Mouse (Mus musculus) limb, embryonic 10.5 days (tissue): Measurements from ENCODE around the gene Srsf2. TPM values are rescaled to one million over a fixed set of nuclear protein-coding genes. Genes with fewer than 3 reads are reported as not detected.
A peak's percentile ranks its signal among the peaks of the same experiment; 100 is the strongest.

ENCODE experiments used
- DNase-seq: peaks from one replicate; pipeline ENCODE4 v3.0.0-alpha.2; 2017; ENCODE audit warnings: low spot score
- H3K27ac ChIP-seq: fragments of 300-500 bp; sonication (generic); 2 replicates; pipeline ENCODE4 v1.5.1; 2016; ENCODE audit warnings: mild to moderate bottlenecking
- H3K27me3 ChIP-seq: fragments of 300-500 bp; sonication (generic); 2 replicates; pipeline ENCODE4 v1.6.1; 2016; ENCODE audit warnings: low read depth, mild to moderate bottlenecking; ENCODE audit not compliant: poor library complexity, severe bottlenecking
- H3K36me3 ChIP-seq: fragments of 300-500 bp; sonication (generic); 2 replicates; pipeline ENCODE4 v1.6.1; 2016; ENCODE audit warnings: mild to moderate bottlenecking, moderate library complexity
- H3K4me1 ChIP-seq: fragments of 300-500 bp; sonication (generic); 2 replicates; pipeline ENCODE4 v1.6.1; 2016
- H3K4me3 ChIP-seq: fragments of 300-500 bp; sonication (generic); 2 replicates; pipeline ENCODE4 v1.5.1; 2016; ENCODE audit warnings: mild to moderate bottlenecking, moderate library complexity
- H3K9me3 ChIP-seq: fragments of 300-500 bp; sonication (generic); replicated peaks from 2 replicates; pipeline ENCODE4 v1.6.1; 2016; ENCODE audit warnings: mild to moderate bottlenecking
- WGBS: fragments of 180-500 bp; shearing (Covaris S2); methylation state at CpG from one replicate; pipeline ENCODE4 v1.1.7; 2016; 5-methylcytosine and 5-hydroxymethylcytosine counted together
- polyA plus RNA-seq: library from polyadenylated mRNA; unstranded; fragments of >200 nt; fragmentation: Nextera tagmentation; extraction: Ambion mirVana; gene quantifications from 2 replicates; pipeline ENCODE4 v1.2.1, GENCODE M21; 2016

The Srsf2 gene
- polyA plus RNA-seq, 1 experiment from 2014 or later: 925 TPM

DNA sequence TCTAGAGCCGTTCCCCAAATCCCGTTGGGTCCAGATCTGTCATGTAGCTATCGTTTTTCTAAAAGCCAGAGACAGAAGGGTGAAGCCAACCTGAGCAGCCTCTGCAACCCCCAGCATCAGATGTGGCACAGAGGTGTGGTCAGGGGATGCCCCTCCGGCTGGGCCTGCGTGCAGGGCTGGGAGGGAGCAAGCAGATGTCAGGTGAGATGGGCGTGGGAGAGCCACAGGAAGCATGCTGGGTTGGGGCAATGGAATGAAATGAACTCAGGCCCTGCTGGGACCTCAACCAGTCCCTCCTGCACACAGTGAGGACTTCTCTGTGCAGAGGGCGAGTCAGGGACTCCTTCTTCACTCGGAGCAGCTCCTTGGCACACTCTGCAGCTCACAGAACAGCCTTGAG is 43.4 kb downstream of the Srsf2 start:
- peaks cover 53% of the 10 kb centered on the region for H3K4me1 ChIP-seq
- 0 out of 2 replicates have a peak overlapping the region, but pooled peaks have one; percentile 40 for H3K27ac ChIP-seq
- no peak for DNase-seq
- H3K9me3 ChIP-seq: no peaks in the 10 kb centered on the region
- WGBS: 78% methylated on average over 8 of the region's 8 CpGs
- H3K36me3 ChIP-seq: no peaks in the 10 kb centered on the region
- no peak overlapping the region for H3K4me3 ChIP-seq
- H3K27me3 ChIP-seq: peaks cover 20% of the 10 kb centered on the region

DNA sequence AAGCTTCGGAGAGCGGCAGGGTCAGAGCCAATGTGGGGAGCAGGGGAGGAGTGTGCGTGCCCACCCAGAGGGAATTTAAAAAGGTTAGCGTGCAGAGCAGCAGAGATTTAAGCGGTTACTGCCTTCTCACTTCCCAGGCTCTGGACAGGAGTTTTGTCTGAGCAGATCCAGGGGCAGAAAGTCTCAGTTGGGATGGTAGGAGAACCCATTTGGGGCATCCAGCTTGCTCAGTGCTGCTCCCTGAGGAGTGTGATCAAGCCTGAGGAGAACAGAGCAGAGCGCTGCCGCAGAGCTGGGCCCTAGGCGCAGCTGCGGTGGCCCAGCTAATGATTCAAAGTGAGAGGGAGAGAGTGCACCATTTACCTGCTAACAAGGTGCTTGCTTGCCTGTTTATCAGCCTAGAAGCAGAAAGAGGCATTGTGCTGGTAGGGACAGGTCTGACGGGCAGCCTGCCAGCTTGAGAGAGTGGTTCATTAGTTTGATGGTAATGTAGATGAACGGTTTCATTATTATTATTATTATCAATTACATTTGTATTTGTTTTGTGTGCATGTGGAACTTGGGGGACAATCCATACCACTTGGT is 44.0 kb downstream of the Srsf2 start:
- no peak overlapping the region for H3K4me3 ChIP-seq
- DNase-seq: no peak
- H3K27me3 ChIP-seq: peaks cover 20% of the 10 kb centered on the region
- H3K27ac ChIP-seq: no peak overlapping the region
- no peaks in the 10 kb centered on the region for H3K9me3 ChIP-seq
- WGBS: 75% methylated on average over 11 of the region's 11 CpGs
- peaks cover 47% of the 10 kb centered on the region for H3K4me1 ChIP-seq
- H3K36me3 ChIP-seq: no peaks in the 10 kb centered on the region

DNA sequence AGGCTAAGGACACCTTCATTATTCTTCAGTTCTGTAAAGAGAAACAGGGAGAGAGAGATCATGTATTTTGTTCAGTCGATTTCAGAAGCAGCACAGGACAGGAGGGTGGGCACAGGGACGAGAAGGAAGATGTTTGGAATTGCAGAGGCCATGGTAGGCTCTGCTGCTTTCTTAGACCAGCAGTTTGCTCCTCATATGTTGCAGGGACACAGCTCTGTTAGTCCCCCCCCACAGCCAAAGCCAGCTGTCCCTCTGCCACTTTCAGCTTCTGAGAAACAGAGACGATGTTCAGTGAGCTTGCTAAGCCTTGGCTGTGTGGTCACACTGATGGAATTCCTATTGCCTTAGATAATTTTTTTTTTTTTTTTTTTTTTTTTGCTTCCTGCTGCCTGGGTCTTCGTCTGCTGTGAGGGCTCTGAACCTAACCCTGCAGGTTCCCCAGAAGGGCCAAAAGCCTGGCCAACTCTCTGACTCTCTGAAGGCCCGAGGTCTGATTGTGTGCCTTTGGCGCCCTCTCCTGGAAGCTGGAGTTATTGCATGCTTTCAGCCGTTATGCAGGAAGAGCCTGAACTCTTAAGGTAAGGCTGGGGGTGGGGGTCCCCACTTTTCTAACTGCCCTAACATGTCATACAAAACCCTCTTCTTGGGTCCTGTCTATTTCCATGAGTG is 44.8 kb downstream of the Srsf2 start:
- H3K4me3 ChIP-seq: no peak overlapping the region
- no peaks in the 10 kb centered on the region for H3K36me3 ChIP-seq
- no peaks in the 10 kb centered on the region for H3K9me3 ChIP-seq
- peaks cover 39% of the 10 kb centered on the region for H3K4me1 ChIP-seq
- peaks cover 20% of the 10 kb centered on the region for H3K27me3 ChIP-seq
- peak overlapping the region; percentile 61; the same call in 1 of the 2 replicates for H3K27ac ChIP-seq
- peak; percentile 90 for DNase-seq
- WGBS: 32% methylated on average over 7 of the region's 7 CpGs

DNA sequence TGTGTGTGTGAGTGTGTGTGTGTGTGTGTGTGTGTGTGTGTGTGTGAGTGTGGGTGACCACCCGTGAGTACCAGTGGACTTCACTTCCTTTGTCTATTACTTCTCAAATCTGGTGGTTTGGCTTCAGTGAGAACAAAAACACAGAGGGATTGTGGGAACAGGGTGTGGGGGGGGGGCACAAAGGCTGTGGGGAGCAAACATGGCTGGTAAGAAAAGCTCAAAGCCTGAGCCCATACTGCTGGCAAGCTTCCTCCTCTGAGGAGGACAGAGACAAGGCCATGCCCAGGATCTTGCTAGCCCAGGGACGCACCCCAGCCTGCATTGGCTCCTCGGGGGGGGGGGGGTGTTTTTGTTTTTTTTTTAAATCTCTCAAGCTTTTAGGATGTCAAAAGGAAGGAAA is 45.4 kb downstream of the Srsf2 start:
- Histone ChIP-seq H3K9me3 (no peaks in the 10 kb centered on the region), H3K27me3 (peaks cover 20% of the 10 kb centered on the region), H3K36me3 (no peaks in the 10 kb centered on the region), H3K27ac (peak overlapping the region; percentile 61), H3K4me3 (no peak overlapping the region), H3K4me1 (peaks cover 33% of the 10 kb centered on the region)
- WGBS: 96% methylated on average over 3 of the region's 3 CpGs
- no peak for DNase-seq

DNA sequence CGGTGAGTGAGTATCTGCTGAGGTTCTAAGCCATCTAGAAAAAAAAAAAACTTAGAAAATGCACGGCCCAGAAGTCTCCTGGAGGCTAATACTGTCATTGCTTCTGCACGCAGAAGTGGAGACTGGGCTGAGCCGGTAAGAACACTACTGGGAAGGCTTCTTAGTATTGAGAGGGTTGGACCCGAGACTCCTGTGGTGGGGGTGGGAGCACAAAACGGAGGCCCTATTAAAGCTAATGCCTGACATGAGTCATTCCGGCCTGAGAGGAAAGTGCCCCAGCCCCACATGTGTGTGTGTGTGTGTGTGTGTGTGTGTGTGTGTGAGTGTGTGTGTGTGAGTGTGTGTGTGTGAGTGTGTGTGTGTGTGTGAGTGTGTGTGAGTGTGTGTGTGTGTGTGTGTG is 45.8 kb downstream of the Srsf2 start:
- Histone ChIP-seq H3K36me3 (no peaks in the 10 kb centered on the region), H3K4me3 (no peak overlapping the region), H3K9me3 (no peaks in the 10 kb centered on the region), H3K27ac (no peak overlapping the region), H3K27me3 (peaks cover 20% of the 10 kb centered on the region), H3K4me1 (peaks cover 29% of the 10 kb centered on the region)
- no peak for DNase-seq
- WGBS: 76% methylated on average over 7 of the region's 7 CpGs

DNA sequence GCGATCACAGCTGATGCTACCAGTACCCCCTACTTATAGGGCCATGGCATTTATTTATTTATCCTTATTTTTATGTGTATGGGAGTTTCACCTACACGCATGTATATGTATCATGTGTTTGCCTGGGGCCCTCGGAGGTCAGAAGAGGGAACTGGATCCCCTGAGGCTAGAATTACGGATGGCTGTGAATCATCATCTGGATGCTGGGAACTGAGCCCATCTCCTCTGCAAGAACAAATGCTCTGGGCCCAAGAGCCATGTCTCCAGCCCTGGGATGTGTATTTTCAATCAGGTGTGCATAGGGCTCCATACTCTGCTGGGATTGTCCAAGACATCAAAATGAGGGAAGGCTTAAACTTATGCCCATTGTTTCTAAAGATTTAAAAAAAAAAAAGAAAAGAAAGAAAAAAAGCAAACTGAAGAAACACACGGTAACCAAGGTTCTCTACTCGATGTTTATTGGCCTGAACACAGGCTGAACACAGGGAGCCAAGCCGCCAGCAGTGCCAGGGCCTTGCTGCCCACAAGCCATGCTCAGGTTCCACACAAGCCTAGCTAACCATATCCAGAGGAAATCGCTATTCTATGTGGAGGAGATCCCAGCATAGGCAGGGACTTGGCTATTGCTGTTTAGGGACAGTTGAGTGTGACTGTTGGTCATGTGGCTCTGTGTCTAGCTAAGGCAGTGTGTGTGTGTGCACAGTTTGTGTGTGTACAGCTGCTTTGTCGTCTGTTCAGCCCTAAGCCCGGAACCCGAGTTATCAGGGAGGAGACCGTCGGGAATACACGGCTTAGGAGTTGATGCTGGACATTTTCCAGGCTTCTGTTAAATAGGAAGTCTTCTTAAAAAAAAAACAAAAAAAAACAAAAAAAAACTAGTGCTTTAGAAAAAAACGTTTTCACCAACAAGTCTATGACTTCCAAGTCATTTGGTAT is 46.5 kb downstream of the Srsf2 start:
- DNase-seq: no peak
- Histone ChIP-seq H3K4me1 (peaks cover 22% of the 10 kb centered on the region), H3K9me3 (no peaks in the 10 kb centered on the region), H3K36me3 (no peaks in the 10 kb centered on the region), H3K4me3 (no peak overlapping the region), H3K27ac (no peak overlapping the region), H3K27me3 (peaks cover 20% of the 10 kb centered on the region)
- 88% methylated on average over 15 of the region's 15 CpGs for WGBS

DNA sequence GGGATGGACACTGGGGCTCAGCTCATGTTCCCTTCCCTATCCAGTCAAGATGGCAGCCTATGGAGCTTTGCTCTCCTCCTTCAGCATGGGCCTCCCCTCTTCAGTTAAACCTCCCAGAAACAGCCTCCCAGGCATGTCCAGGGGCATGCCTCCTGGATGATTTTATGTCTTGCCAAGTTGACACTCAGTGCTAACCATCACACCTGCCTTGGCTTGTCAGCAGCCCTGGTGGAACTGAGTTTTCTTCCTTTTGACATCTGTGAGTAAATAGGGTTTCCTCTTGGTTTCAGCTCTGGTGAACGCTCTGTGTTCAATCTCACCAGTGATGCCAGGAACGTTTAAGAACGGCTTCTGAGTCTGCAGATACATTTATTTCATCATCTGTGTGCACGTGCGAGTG is 50.2 kb downstream of the Srsf2 start:
- no peak for DNase-seq
- WGBS: 91% methylated on average over 5 of the region's 5 CpGs
- H3K9me3 ChIP-seq: no peaks in the 10 kb centered on the region
- H3K27me3 ChIP-seq: no peaks in the 10 kb centered on the region
- H3K4me1 ChIP-seq: peaks cover 5% of the 10 kb centered on the region; the same call in 1 of the 2 replicates
- H3K4me3 ChIP-seq: no peak overlapping the region
- H3K27ac ChIP-seq: no peak overlapping the region
- no peaks in the 10 kb centered on the region for H3K36me3 ChIP-seq

DNA sequence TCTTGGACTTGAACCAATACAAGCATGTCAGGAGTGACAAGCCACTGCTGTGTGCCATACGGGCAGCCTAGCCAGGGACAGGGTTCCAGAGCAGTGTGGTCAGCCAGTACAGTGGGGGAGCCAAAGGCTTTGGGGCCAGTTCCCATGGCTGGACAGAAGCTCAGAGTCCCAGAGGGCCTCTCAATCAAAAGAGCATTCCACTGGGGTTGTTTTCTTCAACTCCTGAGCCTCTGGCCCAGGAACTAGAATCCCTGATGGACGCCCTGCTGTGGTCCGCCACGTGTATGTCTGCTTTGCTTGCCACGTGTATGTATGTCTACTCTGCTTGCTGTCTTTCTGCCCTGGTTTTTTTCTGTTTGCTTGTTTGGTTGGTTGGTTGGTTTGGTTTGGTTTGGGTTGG is 51.8 kb downstream of the Srsf2 start:
- no peak overlapping the region for H3K4me3 ChIP-seq
- DNase-seq: no peak
- WGBS: 77% methylated on average over 5 of the region's 5 CpGs
- no peaks in the 10 kb centered on the region for H3K9me3 ChIP-seq
- no peaks in the 10 kb centered on the region for H3K36me3 ChIP-seq
- no peaks in the 10 kb centered on the region for H3K27me3 ChIP-seq
- no peak overlapping the region for H3K27ac ChIP-seq
- H3K4me1 ChIP-seq: peaks cover 5% of the 10 kb centered on the region; the same call in 1 of the 2 replicates

Other genes starting within 250 kb of the Srsf2 start
- 4.4 and 5.2 TPM in 2 replicates for gene Rhbdf2, start 226.1 kb downstream of the Srsf2 start, polyA plus RNA-seq
- gene Prcd, start 199.6 kb downstream of the Srsf2 start, polyA plus RNA-seq: 0.16 and 0.25 TPM in 2 replicates
- gene Cygb, start 198.8 kb downstream of the Srsf2 start, polyA plus RNA-seq: 2.7 and 5.8 TPM in 2 replicates
- gene St6galnac1, start 77.6 kb downstream of the Srsf2 start, polyA plus RNA-seq: not detected in 2 replicates
- 13.9 and 14.9 TPM in 2 replicates for gene Mxra7, start 25.0 kb downstream of the Srsf2 start, polyA plus RNA-seq
- 56.5 and 59.5 TPM in 2 replicates for gene Mettl23, start 9.8 kb downstream of the Srsf2 start, polyA plus RNA-seq
- 93.1 and 111 TPM in 2 replicates for gene Jmjd6, start 9.6 kb downstream of the Srsf2 start, polyA plus RNA-seq
- gene Mfsd11, start 654 bp downstream of the Srsf2 start, polyA plus RNA-seq: 17.9 and 22.5 TPM in 2 replicates
- gene Mgat5b, start 65.8 kb upstream of the Srsf2 start, polyA plus RNA-seq: 1.1 and 1.4 TPM in 2 replicates